Mouse (Mus musculus) large intestine, adult 2 months (tissue): ENCODE data around the gene Ace. TPM values are rescaled to one million over a fixed set of nuclear protein-coding genes. Genes with fewer than 3 reads are reported as not detected.

Experiments
- DNase-seq: peaks from one replicate; pipeline ENCODE4 v3.0.0-alpha.2; 2012; ENCODE audit warnings: low read depth, low spot score
- WGBS: fragments of 180-500 bp; shearing (Covaris S2); methylation state at CpG from one replicate; pipeline ENCODE4 v1.1.7; 2018; 5-methylcytosine and 5-hydroxymethylcytosine counted together
- polyA plus RNA-seq: library from polyadenylated mRNA; depleted of rRNA; stranded (reverse); fragments of >200 nt; gene quantifications from 2 replicates; pipeline ENCODE4 v1.2.3, GENCODE M21; 2012

Ace gene
- polyA plus RNA-seq, 1 experiment, result 70.6 TPM

- no peak for DNase-seq
Measured at GRCm38 (mm10) chr11:105944770-105945672, 22.7 kb upstream of the Ace start.

GRCm38 (mm10) chr11:105946694-105947154, 21.0 kb upstream of the Ace start:
- WGBS, result 21% methylated on average over 11 of the region's 11 CpGs
- no peak for DNase-seq

More at GRCm38 (mm10) chr11:105944770-105945672, 22.7 kb upstream of the Ace start:
- WGBS, result 29% methylated on average over 16 of the region's 16 CpGs

- 52% methylated on average over 2 of the region's 2 CpGs for WGBS
- DNase-seq, result no peak
Measured at GRCm38 (mm10) chr11:105948255-105948654, 19.5 kb upstream of the Ace start.

GRCm38 (mm10) chr11:105950519-105950918, 17.2 kb upstream of the Ace start:
- DNase-seq, result no peak
- 51% methylated on average over 4 of the region's 4 CpGs for WGBS

- WGBS, result 74% methylated on average over 3 of the region's 3 CpGs
- no peak for DNase-seq
Measured at GRCm38 (mm10) chr11:105951601-105952044, 16.1 kb upstream of the Ace start.

- WGBS, result 88% methylated on average over 9 of the region's 9 CpGs
- DNase-seq, result no peak
Measured at GRCm38 (mm10) chr11:105952111-105952510, 15.6 kb upstream of the Ace start.

- DNase-seq, result no peak
- WGBS, result 75% methylated on average over 12 of the region's 12 CpGs
Measured at GRCm38 (mm10) chr11:105952911-105953386, 14.8 kb upstream of the Ace start, which contains the start of gene Cyb561. Gene Cyb561 (minus strand): TSS chr11:105953336.

- no peak for DNase-seq
- WGBS, result 23% methylated on average over 6 of the region's 6 CpGs
Measured at GRCm38 (mm10) chr11:105953402-105953801, 14.3 kb upstream of the Ace start.

GRCm38 (mm10) chr11:105955815-105956430, 11.8 kb upstream of the Ace start:
- no peak for DNase-seq
- 87% methylated on average over 28 of the region's 28 CpGs for WGBS

GRCm38 (mm10) chr11:105957501-105957900, 10.2 kb upstream of the Ace start:
- 65% methylated on average over 6 of the region's 6 CpGs for WGBS
- DNase-seq, result no peak

- 33% methylated on average over 1 of the region's 1 CpGs for WGBS
- DNase-seq, result no peak
Measured at GRCm38 (mm10) chr11:105958566-105958965, 9.2 kb upstream of the Ace start.

- no peak for DNase-seq
- 33% methylated on average over 17 of the region's 17 CpGs for WGBS
Measured at GRCm38 (mm10) chr11:105959355-105959754, 8.4 kb upstream of the Ace start.

GRCm38 (mm10) chr11:105964691-105965090, 3.1 kb upstream of the Ace start:
- DNase-seq, result no peak
- WGBS, result 64% methylated on average over 5 of the region's 5 CpGs

- no peak for DNase-seq
- 77% methylated on average over 4 of the region's 4 CpGs for WGBS
Measured at GRCm38 (mm10) chr11:105966288-105966687, 1.5 kb upstream of the Ace start.

GRCm38 (mm10) chr11:105968948-105969347, 1.2 kb downstream of the Ace start:
- WGBS, result 70% methylated on average over 10 of the region's 10 CpGs
- DNase-seq, result no peak

GRCm38 (mm10) chr11:105969516-105969915, 1.8 kb downstream of the Ace start:
- DNase-seq, result no peak
- 50% methylated on average over 1 of the region's 1 CpGs for WGBS

- 91% methylated on average over 6 of the region's 6 CpGs for WGBS
- no peak for DNase-seq
Measured at GRCm38 (mm10) chr11:105974593-105974992, 6.8 kb downstream of the Ace start.

- DNase-seq, result no peak
- 70% methylated on average over 3 of the region's 3 CpGs for WGBS
Measured at GRCm38 (mm10) chr11:105975050-105975449, 7.3 kb downstream of the Ace start.

- WGBS, result 57% methylated on average over 5 of the region's 5 CpGs
- no peak for DNase-seq
Measured at GRCm38 (mm10) chr11:105975636-105976035, 7.9 kb downstream of the Ace start.

GRCm38 (mm10) chr11:105978232-105978631, 10.5 kb downstream of the Ace start:
- 98% methylated on average over 2 of the region's 2 CpGs for WGBS

More at GRCm38 (mm10) chr11:105978232-105978631, 10.5 kb downstream of the Ace start:
- no peak for DNase-seq
